Mouse (Mus musculus): Measurements from ENCODE around the gene Cecr2.

GRCm38 (mm10) chr6:120635391-120636028 is 30.7 kb upstream of the Cecr2 start:
- no peak for TF ChIP-seq CTCF (conservative IDR thresholded peaks at IDR 0.05; ENCODE audit: low read length)
- no peak for TF ChIP-seq NANOG (IDR thresholded peaks at IDR 0.05; ENCODE audit: borderline replicate concordance, low read length)

All from E14TG2a.4 (cell line).